Mouse (Mus musculus): Measurements from ENCODE around the gene Scgb2b12. TPM values are rescaled to one million over a fixed set of nuclear protein-coding genes. Genes with fewer than 3 reads are reported as not detected.

The Scgb2b12 gene
- polyA plus RNA-seq (2014; fragmentation: Illumina TruSeq; extraction: RNeasy Lipid Tissue Mini Kit (QIAGEN cat#74804)) = not detected

GRCm38 (mm10) chr7:32327145-32327544 is at the start of gene Scgb2b12:
TSS of gene Scgb2b12 (minus strand) at chr7:32327245.

GRCm38 (mm10) chr7:32333882-32334281 is 6.8 kb upstream of the Scgb2b12 start, which contains the start of gene Scgb1b12:
TSS of gene Scgb1b12 (plus strand) at chr7:32334182.

Other genes with a start within 250 kb of the Scgb2b12 start
- gene Scgb1b10, start 226.4 kb downstream of the Scgb2b12 start, polyA plus RNA-seq (2014; fragmentation: Illumina TruSeq; extraction: RNeasy Lipid Tissue Mini Kit (QIAGEN cat#74804)) = not detected
- not detected for gene Scgb2b11, start 116.1 kb downstream of the Scgb2b12 start, polyA plus RNA-seq (2014; fragmentation: Illumina TruSeq; extraction: RNeasy Lipid Tissue Mini Kit (QIAGEN cat#74804))
- not detected for gene Scgb1b11, start 104.4 kb downstream of the Scgb2b12 start, polyA plus RNA-seq (2014; fragmentation: Illumina TruSeq; extraction: RNeasy Lipid Tissue Mini Kit (QIAGEN cat#74804))
- gene Scgb1b12, start 6.9 kb upstream of the Scgb2b12 start, polyA plus RNA-seq (2014; fragmentation: Illumina TruSeq; extraction: RNeasy Lipid Tissue Mini Kit (QIAGEN cat#74804)) = not detected
- gene Scgb1b29, start 114.3 kb upstream of the Scgb2b12 start, polyA plus RNA-seq (2014; fragmentation: Illumina TruSeq; extraction: RNeasy Lipid Tissue Mini Kit (QIAGEN cat#74804)) = not detected